Mouse (Mus musculus) inflammation-experienced regulatory T-cells, adult 6 months (primary cell): ENCODE data around the gene Sec16b. TPM values are rescaled to one million over a fixed set of nuclear protein-coding genes. Genes with fewer than 3 reads are reported as not detected.

Experiments used
- ATAC-seq: one replicate; pipeline ENCODE4 v1.8.0; 2017
- polyA plus RNA-seq, 3 experiments: library from polyadenylated mRNA; unstranded; fragments of 100-300 nt; shearing (Covaris generic); gene quantifications; one replicate each; pipeline ENCODE4 v1.2.1; 2017

Gene Sec16b
- polyA plus RNA-seq, 3 experiments from 2014 or later: 1.2 to 2.4 (median 2.4) TPM

DNA sequence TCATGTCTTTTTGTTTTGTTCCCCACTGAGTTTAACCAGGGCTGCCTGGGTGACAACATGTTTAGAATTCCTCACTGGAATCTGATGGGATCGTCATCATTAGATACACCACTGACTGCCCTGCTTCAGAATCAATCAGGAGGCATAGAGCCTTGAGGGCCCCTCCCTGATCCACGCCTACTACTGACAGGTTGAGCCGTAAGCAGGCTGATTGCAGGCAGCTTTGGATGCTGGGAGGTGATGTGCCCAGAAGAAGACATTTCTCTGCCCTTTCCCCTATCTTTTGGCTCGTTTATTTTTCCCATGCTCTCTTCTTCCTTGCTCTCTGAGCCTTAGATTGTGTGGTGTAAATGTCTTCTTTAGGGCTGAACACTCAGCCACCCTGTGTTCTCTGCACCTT, 7.8 kb downstream of the Sec16b start:
- ATAC-seq: no peak

DNA sequence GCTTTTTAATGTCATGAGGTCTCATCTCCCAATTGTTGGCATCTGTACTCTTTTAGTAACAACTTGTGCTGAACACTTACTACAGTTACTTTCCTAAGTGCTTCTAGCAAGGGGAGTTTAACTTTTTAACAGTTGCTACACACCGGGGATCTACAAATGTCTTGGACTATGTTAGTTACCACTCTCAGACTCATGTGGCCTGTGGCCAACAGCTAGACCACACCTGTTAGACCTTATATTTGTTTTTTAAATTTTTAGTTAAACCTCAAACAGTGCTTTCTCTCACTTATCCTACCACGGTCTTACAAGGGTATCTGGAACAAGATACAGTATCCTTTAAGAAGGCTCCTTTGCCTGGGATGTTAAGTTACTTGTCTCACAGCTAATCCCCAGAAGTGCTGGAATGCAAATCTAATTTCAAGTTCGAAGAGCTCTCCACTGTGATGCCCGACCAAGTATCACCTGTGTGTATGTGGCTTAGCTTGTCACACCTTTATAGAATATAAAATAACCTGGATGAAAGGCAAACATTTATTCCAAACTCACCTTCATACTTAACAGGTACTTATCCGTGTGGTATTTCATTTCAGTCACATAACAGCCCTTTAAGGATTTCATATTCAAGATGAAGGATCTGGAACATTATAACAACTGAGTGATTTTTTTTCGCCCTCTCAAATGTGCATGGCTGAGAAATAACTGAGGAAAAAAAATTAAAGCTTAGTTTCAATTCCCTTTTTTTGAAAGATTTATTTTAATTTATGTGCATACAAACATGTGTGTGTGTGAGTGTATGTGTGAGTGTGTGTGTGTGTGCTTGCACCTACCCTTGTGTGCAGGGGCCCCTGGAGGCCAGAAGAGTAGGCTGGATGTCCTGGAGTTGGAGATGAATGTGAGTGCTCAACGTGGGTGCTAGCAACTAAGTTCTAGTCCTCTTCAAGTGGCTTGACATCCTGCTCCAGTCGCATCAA, 10.6 kb downstream of the Sec16b start:
- no peak for ATAC-seq

DNA sequence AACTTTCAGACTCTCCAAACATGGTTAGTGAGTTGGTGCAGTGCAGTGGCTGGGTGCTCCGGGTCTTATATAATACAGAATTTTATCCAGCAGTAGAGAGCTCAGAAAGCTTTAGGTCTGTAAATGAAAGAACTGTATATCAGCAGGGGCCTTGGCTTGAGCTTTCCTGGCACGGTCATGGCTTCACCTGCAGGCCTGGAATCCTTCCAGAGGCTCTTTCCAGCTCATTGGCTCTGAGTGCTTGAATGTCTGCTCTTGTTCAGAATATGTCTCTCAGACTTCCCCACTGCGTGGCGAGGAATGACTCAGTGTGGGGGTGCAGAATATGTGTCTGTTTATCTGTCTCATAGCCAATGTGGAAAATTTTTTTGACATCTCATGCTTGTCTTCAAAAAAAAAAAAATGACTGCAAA, 11.6 kb downstream of the Sec16b start:
- ATAC-seq: no peak

DNA sequence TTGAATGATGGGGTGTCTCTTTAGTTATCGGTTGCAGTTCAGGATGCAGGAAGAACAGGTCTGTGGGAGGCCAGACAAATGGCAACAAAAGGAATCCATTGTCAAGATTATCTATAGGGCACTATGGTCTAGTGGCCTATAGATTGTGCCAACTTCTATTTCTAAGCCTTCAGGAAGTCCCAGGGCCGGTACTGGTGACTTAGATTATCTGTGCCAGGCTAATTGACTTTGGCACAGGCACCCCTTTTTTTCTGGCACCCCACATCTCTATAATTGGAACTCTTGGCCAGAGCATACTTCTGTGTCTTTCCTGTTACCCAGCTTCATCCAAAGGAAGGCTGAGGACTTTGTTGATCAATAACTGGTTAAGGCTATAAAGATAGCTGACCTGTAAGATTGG, 12.9 kb downstream of the Sec16b start:
- no peak for ATAC-seq

DNA sequence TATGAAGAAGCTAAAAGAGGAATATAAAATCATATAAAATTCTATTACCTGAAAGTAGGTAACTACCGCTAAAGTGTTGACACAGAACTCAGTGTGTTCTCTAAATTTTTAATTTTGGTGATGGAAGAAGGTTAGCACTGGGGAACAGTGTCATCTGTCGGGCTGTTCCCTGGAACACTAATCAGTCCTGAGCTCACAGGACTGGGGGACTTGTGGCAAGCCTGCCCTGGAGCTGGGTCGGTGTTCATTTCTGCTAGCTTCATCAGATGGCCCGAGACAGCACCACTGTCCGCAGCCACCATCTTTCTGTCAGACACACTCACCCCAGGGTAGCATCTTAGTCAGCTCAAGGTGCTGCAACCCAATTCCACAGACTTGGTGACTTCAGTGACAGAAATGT, 15.8 kb downstream of the Sec16b start:
- no peak for ATAC-seq

DNA sequence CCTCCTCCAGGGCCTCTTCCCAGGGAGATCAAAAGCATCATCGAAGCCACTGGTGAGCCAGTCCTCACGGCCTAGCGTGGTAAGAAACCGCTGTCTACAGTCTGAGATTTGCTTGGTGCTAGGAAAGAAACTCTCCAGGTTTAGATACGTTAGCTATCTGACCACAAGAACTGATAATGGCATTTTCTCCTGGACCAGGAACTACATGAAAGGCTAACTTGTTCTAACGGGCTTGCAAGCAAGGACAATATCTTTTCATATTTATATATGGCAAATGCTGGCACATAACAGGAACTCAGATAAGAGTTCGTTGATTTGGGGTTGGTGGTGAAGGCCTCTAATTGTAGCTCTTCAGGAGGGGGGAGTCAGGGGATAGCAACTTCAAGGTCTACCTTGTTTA, 18.2 kb downstream of the Sec16b start:
- no peak for ATAC-seq

DNA sequence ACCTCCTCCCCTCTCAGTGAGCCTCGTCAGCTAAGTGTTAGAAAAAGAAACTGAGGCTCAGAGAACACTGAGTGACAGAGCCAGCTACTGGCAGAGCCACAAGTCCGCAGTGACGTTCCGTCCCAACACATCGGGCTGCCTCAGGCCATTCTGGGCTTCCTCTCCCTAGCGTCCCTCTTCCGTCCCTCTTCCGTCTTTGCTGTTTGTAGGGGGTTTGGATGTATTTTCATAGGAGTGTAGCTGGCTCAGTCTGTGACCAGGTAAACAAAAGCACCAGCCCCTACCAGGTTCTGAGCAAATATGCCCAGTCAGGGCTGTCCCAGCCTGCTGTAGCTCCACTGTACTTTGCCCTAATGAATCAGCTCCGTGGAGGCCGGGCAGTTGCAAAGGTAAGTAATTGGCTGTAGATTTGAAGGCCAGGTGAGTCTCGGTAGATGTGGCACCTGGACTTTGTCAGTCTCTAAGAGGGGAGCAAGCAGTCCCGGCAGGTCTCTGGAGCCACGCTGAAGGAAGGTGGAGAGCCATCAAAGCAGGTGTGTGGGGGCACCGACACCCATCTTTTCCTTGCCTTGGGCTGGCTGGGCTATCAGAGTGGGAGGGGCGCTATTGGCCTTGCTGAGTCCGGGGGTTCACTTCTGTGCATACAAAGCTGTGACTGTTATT, 19.3 kb downstream of the Sec16b start:
- no peak for ATAC-seq

DNA sequence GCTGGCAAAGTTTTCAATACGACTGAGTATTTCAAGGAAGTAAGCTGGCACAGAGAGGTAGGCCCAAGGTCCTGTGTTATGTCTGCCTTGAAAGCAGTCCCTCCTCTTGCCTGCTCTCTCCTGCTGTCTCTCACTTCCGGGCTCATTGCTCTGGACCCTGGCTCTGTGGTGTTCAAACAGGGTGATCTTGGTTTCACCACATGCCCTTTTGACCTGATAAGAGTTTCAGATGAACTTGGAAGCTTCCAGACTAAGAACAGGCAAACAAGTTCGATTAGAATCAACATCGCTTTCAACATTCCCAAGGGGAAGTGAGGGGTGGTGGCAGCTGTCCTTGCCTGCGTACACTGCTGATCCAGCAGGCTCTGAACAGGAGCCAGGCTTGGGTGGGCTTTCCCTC, 20.1 kb downstream of the Sec16b start:
- no peak for ATAC-seq

DNA sequence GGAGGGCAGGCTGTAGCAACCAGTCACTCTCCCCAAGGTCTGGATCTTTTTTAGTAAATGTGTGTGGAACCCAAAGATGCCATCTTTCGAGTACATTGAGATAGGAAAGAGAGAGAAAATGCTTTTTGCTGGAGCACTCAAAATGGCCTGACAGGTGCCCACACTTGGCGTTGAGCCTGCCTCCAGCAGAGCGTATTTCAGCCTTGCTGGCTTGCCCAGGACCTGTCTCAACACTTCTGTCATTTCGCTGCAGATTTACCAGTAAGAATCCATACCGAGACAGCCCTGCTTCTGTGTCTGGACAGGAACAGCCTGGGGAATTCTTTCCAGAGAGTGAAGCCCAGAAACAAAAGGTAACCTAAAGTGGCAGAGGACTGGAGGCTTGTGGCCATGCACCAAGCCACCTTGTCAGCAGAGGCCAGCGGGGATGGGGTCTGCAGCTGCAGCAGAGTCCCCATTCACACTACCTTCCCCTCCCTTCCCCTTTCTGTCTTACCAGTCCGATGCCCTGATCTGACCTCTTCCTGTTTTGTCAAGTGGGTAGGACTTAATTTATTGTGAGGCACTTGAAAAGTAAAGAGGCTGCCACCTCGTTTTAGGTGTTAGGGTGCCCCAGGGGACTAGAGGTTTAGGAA, 26.4 kb downstream of the Sec16b start:
- no peak for ATAC-seq

DNA sequence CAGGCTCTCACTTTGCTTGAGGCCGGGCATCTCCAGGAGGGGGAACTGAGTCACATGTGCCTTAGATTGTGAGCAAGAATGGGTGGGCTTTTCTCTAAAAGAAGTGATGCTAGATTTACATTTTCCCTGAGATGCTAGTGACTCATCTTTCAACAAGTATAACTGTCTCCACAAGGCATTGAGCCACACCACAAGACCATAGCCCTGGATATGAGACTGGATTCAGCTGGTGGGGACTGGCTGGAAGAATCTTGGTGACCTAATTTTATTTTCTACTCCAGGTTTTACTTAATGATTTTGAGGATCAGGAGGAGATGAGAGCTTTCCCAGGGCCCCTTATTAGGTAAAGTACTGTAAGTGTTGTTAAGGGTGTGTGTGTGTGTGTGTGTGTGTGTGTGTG, 29.0 kb downstream of the Sec16b start:
- ATAC-seq: no peak

DNA sequence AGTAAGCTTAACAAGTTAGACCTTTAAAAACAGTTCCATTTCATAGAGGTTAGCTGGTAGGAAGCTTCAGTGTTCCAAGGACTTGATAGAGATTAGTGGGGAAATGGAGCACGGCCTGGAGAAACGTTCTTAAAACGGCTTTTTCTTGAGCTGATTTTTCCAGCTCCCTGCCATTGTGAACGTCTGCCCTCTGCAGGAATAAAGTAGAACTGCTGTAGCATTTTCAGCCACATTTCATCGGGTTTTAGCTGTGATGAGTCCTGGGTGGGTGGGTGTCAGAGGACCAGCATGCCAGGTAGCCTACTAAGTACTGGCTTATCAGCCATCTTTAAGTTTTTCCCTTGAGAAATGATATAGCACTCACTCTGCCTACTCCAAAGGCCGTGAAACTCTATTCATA, 29.9 kb downstream of the Sec16b start:
- ATAC-seq: no peak

DNA sequence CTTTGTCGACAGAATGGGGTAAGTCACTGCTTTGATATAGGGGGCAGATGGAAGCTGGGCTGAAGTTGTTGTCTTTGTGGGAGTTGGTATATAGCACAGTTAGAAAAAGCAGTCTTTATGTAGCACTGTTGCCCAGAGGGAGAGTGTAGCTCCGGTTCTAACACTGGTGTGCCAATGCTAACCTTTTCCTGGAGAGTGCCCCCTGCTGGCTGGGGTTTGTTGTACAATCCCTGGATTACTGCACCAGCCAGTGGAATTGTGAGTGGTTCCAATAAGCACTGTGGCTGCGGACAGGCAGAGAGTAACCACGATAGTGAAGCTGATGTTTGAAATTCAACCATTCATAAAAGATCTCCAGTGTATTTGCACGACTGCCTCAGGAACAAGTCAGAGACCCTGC, 31.1 kb downstream of the Sec16b start:
- ATAC-seq: no peak

DNA sequence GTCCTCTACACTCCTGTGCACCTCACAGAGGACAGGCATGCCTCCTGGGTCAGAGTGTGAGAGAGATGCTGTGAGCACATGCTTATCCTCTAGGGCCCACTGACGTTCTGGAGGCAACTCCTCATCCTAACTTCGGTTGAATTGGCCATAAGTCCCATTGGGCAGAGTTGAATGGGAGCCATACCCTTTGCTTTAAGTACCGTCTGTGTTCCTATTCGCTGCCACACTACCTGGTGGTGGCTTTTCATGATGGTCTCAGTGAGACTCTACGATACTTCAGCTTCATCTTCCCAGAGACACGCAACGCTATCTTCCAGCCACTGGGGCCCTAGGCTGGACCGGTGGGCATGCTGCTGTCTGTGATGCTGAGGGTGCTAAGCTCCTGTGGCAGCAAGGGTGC, 38.5 kb downstream of the Sec16b start:
- no peak for ATAC-seq

DNA sequence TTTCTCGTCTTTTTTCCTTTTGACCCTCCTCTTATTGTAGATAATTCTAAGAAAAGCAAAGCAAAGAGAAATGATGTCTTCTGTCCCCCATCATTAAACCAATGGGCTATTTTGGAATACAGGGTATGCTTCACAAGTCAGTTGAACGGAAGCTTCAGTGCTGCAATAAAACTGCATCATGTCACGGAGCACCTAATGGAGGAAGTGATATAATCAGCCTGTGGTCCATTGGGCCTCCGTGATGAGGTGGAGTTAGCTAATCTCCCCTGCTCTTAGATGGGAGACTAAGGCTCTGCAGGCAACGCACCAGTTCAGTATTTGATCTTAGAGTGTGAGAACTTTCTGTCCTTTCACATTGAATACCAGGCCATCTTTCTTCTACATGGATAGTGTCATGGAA, 41.1 kb downstream of the Sec16b start:
- no peak for ATAC-seq

DNA sequence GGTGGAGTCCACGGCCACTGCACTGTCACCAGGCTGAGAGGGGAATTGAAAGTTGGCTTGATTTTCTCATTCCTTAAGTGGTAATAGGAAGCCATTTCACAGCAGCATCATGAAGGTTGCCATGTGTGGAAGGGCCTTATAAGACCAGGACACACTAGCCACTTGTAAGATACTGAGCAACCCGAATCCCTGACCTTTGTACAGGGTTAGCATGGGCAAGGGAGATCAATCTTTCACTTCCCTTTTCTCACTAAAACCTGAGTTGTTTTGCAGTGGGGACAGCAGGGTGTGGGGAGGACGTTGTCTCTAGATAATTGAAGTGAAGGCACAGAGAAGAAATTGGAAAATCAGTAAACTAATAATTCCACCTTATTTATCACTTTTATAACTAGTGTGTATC, 43.2 kb downstream of the Sec16b start:
- no peak for ATAC-seq

DNA sequence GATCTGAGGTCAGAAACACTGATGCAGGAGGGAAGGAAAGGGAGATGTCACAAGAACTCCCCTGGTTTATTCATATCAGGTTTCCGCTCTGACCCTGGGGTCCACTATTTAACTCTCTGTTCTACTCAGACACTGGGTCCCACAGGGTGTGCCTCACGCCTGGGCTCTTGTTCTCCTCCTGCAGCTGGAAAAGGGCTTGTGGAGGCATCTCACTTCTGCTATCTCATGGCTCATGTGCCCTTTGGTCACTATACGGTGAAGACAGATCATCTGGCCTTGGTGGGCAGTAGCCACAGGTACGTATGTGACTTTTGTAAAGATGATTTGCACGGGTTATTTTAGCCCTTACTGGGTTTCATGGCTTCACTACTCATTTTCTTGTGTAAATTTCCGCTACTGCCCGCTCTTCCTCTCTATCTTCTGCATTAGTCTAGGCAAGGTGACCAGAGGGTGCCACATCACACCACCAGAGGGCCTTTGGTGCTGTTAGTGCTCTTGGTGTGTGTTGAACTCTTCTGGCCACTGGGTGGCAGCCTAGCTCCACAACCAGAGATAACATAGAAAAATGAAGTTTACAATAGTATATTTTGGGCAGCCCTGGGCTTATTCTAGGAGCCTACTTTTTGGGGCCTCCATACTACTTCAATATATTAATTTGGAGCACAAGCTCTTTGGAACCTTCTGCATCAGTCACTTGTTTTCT, 46.4 kb downstream of the Sec16b start:
- ATAC-seq: peak; percentile 73

DNA sequence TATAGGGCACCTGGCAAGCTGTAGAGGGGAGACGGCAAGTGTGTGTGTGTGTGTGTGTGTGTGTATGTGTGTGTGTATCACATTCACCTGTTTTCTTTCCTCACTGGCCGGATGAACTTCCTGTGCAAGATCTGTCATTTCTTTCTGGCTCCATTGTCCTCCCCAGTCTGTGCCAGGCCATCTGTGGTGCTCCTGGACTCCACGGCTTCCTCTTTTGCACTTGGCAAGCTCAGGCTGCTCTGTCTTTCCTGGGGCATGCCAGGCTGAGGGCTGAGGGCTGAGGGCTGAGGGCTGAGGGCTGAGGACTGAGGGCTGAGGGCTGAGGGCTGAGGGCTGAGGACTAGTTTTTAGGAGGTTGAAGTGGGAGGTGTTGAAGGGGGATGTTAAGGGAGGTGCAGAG, 47.6 kb downstream of the Sec16b start:
- ATAC-seq: no peak

DNA sequence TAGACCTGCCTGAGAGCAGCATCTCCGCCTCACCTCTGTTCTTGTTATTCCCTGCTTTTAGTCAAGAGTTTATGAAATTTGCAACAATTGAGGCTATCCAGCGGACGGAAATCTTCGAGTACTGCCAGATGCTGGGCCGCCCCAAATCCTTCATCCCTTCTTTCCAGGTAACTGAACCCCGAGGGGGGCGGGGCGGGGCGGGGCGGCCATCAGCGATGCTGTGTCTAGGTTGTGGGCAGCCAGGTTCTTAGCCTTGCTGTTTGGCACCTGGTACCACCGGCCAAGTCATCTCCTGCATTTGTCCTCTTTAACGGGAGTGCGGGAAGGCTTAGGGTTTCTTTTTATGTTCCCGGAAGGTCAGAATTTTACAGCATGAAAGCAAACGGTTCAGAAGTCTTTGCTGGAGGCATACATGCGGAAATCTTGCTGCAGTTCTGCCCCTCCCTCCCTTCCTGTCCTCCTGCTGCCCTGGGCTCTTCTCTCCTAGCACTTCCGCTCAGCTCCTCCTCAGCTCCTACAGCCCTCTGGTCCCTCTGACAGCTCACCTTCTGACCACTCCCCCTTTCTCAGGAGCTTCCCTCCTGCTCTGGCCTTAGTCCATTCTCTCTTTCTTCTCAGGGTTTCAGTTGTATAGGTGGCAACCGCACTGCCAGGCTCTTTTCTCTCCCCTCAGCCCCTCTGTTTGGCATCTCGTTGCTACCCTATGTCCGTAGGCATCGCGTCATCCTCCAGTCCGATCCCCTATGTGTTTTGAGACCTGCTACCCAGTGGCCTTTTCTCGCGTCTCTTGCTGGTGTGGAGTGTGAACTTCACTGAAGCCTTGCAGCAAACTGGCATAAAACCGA, 48.4 kb downstream of the Sec16b start:
- peak; percentile 74 for ATAC-seq

DNA sequence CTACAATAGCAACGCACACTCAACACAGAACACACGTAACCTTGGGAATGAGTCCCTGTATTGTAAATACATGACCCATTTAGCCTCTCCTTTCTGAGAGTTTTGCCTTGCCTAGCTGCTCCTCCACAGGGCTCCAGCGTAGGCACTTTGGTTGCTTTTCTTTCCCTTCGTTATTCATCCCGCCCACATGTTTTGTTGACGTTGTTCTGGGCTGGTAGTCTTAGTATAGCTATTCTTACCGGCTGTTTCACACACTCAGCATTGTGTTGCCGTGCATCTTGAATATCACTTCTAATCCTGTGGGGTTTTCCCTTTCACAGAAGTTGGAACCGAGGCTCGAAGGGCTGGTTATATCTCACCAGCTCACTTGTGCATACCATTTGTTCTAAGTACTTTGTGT, 49.2 kb downstream of the Sec16b start:
- no peak for ATAC-seq

DNA sequence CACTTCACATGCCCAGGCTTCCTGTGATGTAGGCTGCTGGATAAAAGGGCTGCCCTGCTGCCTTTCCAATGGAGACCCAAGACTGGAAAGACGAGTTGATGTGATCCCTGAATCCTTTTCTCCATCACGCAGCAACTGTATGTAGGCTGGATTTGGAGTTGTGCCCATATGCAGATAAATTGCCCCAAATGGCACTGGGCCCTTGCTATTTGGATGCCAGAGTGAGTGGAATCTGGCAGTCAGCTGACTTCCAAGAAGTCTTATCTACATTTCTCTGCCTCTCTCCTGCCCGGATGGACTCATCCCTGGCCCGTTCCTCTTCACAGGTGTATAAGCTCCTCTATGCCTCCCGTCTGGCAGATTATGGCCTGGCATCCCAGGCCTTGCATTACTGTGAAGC, 49.9 kb downstream of the Sec16b start:
- ATAC-seq: no peak

DNA sequence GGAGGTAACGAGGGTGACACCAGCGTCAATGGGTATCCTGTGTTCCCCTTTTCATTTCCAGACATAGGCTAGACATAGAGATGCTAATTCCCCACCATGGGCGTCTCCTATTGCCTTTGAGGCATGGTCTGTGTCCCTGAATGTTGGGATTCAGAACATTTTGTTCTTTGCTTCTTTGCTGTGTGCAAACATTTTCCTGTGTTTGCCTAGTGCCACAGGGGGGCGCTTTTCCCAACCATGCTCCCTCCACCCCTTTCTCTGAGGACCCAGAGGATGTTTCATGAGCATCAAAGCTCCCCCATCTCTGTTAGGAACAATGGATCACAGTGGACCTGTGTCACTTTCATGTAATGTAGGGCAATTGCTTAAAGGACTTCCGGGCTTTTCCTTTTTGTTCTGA, 51.6 kb downstream of the Sec16b start:
- no peak for ATAC-seq

DNA sequence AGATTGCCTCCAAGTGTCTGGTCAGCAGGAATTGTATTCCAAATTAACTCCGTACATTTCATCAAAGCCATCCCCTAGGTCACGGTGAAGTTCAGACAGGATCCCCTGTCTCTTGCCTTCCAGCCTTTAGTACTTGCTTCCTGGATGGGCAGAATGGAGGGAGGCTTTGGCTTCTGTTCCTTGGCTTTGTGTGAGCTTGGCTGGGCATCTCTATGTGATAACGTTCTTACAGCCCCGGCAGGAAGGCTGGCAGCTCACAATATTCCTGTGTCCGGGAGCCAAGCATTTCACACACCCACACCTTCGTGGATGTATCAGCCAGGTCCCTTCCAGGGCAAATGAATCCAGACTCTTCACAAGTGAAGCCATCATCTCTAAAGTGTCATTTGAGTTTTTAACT, 53.5 kb downstream of the Sec16b start:
- no peak for ATAC-seq
